Mouse (Mus musculus) testis, adult 2 months (tissue): Measurements from ENCODE around the gene Zfp553.

Experiments used
- CTCF ChIP-seq: fragments of 200-500 bp; IDR thresholded peaks from 2 replicates; pipeline ENCODE4 v1.5.1; 2012; ENCODE audit warnings: low read depth, mild to moderate bottlenecking, inconsistent platforms, low read length, moderate library complexity; ENCODE audit not compliant: control insufficient read depth, insufficient read depth, insufficient replicate concordance
- POLR2A ChIP-seq: fragments of 200-500 bp; IDR thresholded peaks from 2 replicates; pipeline ENCODE4 v1.6.1; 2012; ENCODE audit warnings: low read depth, mild to moderate bottlenecking, inconsistent platforms, low read length, moderate library complexity; ENCODE audit not compliant: control insufficient read depth

- TF ChIP-seq POLR2A (no peak), CTCF (no peak)
Measured at GRCm38 (mm10) chr7:127212432-127213250, 20.2 kb upstream of the Zfp553 start.
